Mouse (Mus musculus) thymus, postnatal 25 days (tissue): ENCODE results near the gene Eef1akmt2.

Source experiments
- DNase-seq: peaks from one replicate; pipeline ENCODE4 v3.0.0; 2022

Gene Eef1akmt2

GRCm38 (mm10) chr7:132809721-132810120, 42.8 kb downstream of the Eef1akmt2 start:
- no peak for DNase-seq

- peak; percentile 55 for DNase-seq
These were observed 43.4 kb downstream of the Eef1akmt2 start for GRCm38 (mm10) chr7:132808841-132809682.

GRCm38 (mm10) chr7:132808051-132808796, 44.2 kb downstream of the Eef1akmt2 start:
- no peak for DNase-seq

GRCm38 (mm10) chr7:132806926-132807857, 45.3 kb downstream of the Eef1akmt2 start:
- DNase-seq = no peak

- DNase-seq = no peak
These were observed 46.2 kb downstream of the Eef1akmt2 start for GRCm38 (mm10) chr7:132806286-132806685.

GRCm38 (mm10) chr7:132804951-132805350, 47.5 kb downstream of the Eef1akmt2 start:
- DNase-seq = no peak

GRCm38 (mm10) chr7:132804461-132804860, 48.0 kb downstream of the Eef1akmt2 start:
- DNase-seq = no peak

GRCm38 (mm10) chr7:132803962-132804361, 48.5 kb downstream of the Eef1akmt2 start:
- DNase-seq = peak; percentile 28

- no peak for DNase-seq
These were observed 49.1 kb downstream of the Eef1akmt2 start for GRCm38 (mm10) chr7:132803336-132803735.

GRCm38 (mm10) chr7:132802691-132803090, 49.8 kb downstream of the Eef1akmt2 start:
- DNase-seq = no peak

GRCm38 (mm10) chr7:132802066-132802465, 50.4 kb downstream of the Eef1akmt2 start:
- DNase-seq = no peak

- DNase-seq = no peak
These were observed 51.0 kb downstream of the Eef1akmt2 start for GRCm38 (mm10) chr7:132801509-132801908.

- no peak for DNase-seq
These were observed 51.6 kb downstream of the Eef1akmt2 start for GRCm38 (mm10) chr7:132800868-132801267.

- no peak for DNase-seq
These were observed 53.1 kb downstream of the Eef1akmt2 start for GRCm38 (mm10) chr7:132799119-132800016.

- DNase-seq = no peak
These were observed 57.3 kb downstream of the Eef1akmt2 start for GRCm38 (mm10) chr7:132795141-132795540.

- no peak for DNase-seq
These were observed 59.0 kb downstream of the Eef1akmt2 start for GRCm38 (mm10) chr7:132793467-132793866.

- DNase-seq = no peak
These were observed 61.8 kb downstream of the Eef1akmt2 start for GRCm38 (mm10) chr7:132790447-132791219.

- DNase-seq = no peak
These were observed 63.6 kb downstream of the Eef1akmt2 start for GRCm38 (mm10) chr7:132788826-132789225.

GRCm38 (mm10) chr7:132787496-132788190, 64.8 kb downstream of the Eef1akmt2 start:
- no peak for DNase-seq

GRCm38 (mm10) chr7:132787022-132787421, 65.5 kb downstream of the Eef1akmt2 start:
- DNase-seq = no peak
